Mouse (Mus musculus): Measurements from ENCODE around the gene Zscan25. TPM values are rescaled to one million over a fixed set of nuclear protein-coding genes. Genes with fewer than 3 reads are reported as not detected.
"Not testable (repeated sequence)": the region's sequence is repeated elsewhere in the genome, so short reads cannot be mapped to it uniquely, and the experiment has no call there.

Gene Zscan25
- polyA plus RNA-seq, 1 experiment from 2014 or later, result 0.26 TPM

GRCm38 (mm10) chr5:145317141-145317540 is 36.8 kb downstream of the Zscan25 start:
- Histone ChIP-seq H3K4me3 (ENCODE audit: low read depth, low read length) (no peak overlapping the region), H3K9ac (ENCODE audit: low read length) (no peak overlapping the region), H3K4me2 (ENCODE audit: low read length) (no peak overlapping the region), H3K27me3 (replicated peaks; ENCODE audit: control insufficient read depth, insufficient read depth, low read length) (no peaks in the 10 kb centered on the region), H3K9me3 (ENCODE audit: control insufficient read depth, low read length) (no peaks in the 10 kb centered on the region), H3K36me3 (ENCODE audit: control insufficient read depth, insufficient read depth, low read length) (no peaks in the 10 kb centered on the region), H3K4me1 (replicated peaks; ENCODE audit: control insufficient read depth, insufficient read depth, low read length) (no peaks in the 10 kb centered on the region), H3K27ac (ENCODE audit: low read depth) (no peak overlapping the region)
- ATAC-seq (replicated peaks; ENCODE audit: low FRiP score, low TSS enrichment, low read depth), result no peak
- no peak for DNase-seq (ENCODE audit: low spot score)
- 81% methylated on average over 1 of the region's 1 CpGs for WGBS

GRCm38 (mm10) chr5:145338756-145339155 is 58.5 kb downstream of the Zscan25 start:
- not testable (repeated sequence) for ATAC-seq (replicated peaks; ENCODE audit: low FRiP score, low TSS enrichment, low read depth); H3K27ac ChIP-seq (ENCODE audit: low read depth); H3K9me3 ChIP-seq (ENCODE audit: control insufficient read depth, low read length); H3K36me3 ChIP-seq (ENCODE audit: control insufficient read depth, insufficient read depth, low read length); H3K4me2 ChIP-seq (ENCODE audit: low read length); H3K9ac ChIP-seq (ENCODE audit: low read length); DNase-seq (ENCODE audit: low spot score); H3K4me3 ChIP-seq (ENCODE audit: low read depth, low read length); H3K4me1 ChIP-seq (replicated peaks; ENCODE audit: control insufficient read depth, insufficient read depth, low read length); H3K27me3 ChIP-seq (replicated peaks; ENCODE audit: control insufficient read depth, insufficient read depth, low read length)

Other genes starting within 250 kb of the Zscan25 start
- gene Gm4871, start 247.7 kb upstream of the Zscan25 start, polyA plus RNA-seq (2014; fragmentation: Nextera tagmentation; extraction: Ambion mirVana), result not detected in 2 replicates
- gene 1700018F24Rik, start 237.5 kb upstream of the Zscan25 start, polyA plus RNA-seq (2014; fragmentation: Nextera tagmentation; extraction: Ambion mirVana), result not detected in 2 replicates
- gene Arpc1a, start 196.7 kb upstream of the Zscan25 start, polyA plus RNA-seq (2014; fragmentation: Nextera tagmentation; extraction: Ambion mirVana), result 147 and 154 TPM in 2 replicates
- gene Kpna7, start 196.5 kb upstream of the Zscan25 start, polyA plus RNA-seq (2014; fragmentation: Nextera tagmentation; extraction: Ambion mirVana), result 0.07 TPM in 1 of 2 replicates, not detected in the other
- 281 and 305 TPM in 2 replicates for gene Arpc1b, start 166.3 kb upstream of the Zscan25 start, polyA plus RNA-seq (2014; fragmentation: Nextera tagmentation; extraction: Ambion mirVana)
- 85.9 and 98.7 TPM in 2 replicates for gene Pdap1, start 140.3 kb upstream of the Zscan25 start, polyA plus RNA-seq (2014; fragmentation: Nextera tagmentation; extraction: Ambion mirVana)
- 187 and 188 TPM in 2 replicates for gene Bud31, start 140.1 kb upstream of the Zscan25 start, polyA plus RNA-seq (2014; fragmentation: Nextera tagmentation; extraction: Ambion mirVana)
- gene Ptcd1, start 113.4 kb upstream of the Zscan25 start, polyA plus RNA-seq (2014; fragmentation: Nextera tagmentation; extraction: Ambion mirVana), result 12.6 and 13.1 TPM in 2 replicates
- gene Cpsf4, start 113.3 kb upstream of the Zscan25 start, polyA plus RNA-seq (2014; fragmentation: Nextera tagmentation; extraction: Ambion mirVana), result 29.6 and 32.0 TPM in 2 replicates
- 681 and 724 TPM in 2 replicates for gene Atp5j2, start 88.4 kb upstream of the Zscan25 start, polyA plus RNA-seq (2014; fragmentation: Nextera tagmentation; extraction: Ambion mirVana)
- 8.5 and 9.1 TPM in 2 replicates for gene Zkscan14, start 78.6 kb upstream of the Zscan25 start, polyA plus RNA-seq (2014; fragmentation: Nextera tagmentation; extraction: Ambion mirVana)
- 13.1 and 13.6 TPM in 2 replicates for gene Zkscan5, start 75.9 kb upstream of the Zscan25 start, polyA plus RNA-seq (2014; fragmentation: Nextera tagmentation; extraction: Ambion mirVana)
- 35.9 and 42.2 TPM in 2 replicates for gene Zfp655, start 48.8 kb upstream of the Zscan25 start, polyA plus RNA-seq (2014; fragmentation: Nextera tagmentation; extraction: Ambion mirVana)
- not detected in 2 replicates for gene Cyp3a57, start 64.8 kb downstream of the Zscan25 start, polyA plus RNA-seq (2014; fragmentation: Nextera tagmentation; extraction: Ambion mirVana)
- not detected in 2 replicates for gene Cyp3a16, start 189.2 kb downstream of the Zscan25 start, polyA plus RNA-seq (2014; fragmentation: Nextera tagmentation; extraction: Ambion mirVana)